Mouse (Mus musculus) midbrain, embryonic 11.5 days (tissue): ENCODE measurements around the gene Abca7. TPM values are rescaled to one million over a fixed set of nuclear protein-coding genes. Genes with fewer than 3 reads are reported as not detected.
A peak's percentile ranks its signal among the peaks of the same experiment; 100 is the strongest.

ENCODE experiments used
- ATAC-seq: fragments of 200-750 bp; cut with Nextera tagmentation; 2 replicates; pipeline ENCODE4 v1.8.0; 2017; ENCODE audit warnings: moderate TSS enrichment, moderate library complexity; ENCODE audit not compliant: low FRiP score
- DNase-seq: peaks from one replicate; pipeline ENCODE4 v3.0.0; 2015; ENCODE audit warnings: low spot score; ENCODE audit errors: missing footprints
- H3K27ac ChIP-seq: fragments of 300-500 bp; sonication (generic); 2 replicates; pipeline ENCODE4 v1.5.1; 2014; ENCODE audit warnings: low read depth, low read length
- H3K27me3 ChIP-seq: fragments of 300-500 bp; sonication (generic); 2 replicates; pipeline ENCODE4 v1.6.1; 2014; ENCODE audit warnings: mild to moderate bottlenecking, low read length, moderate library complexity, mixed read lengths; ENCODE audit not compliant: control insufficient read depth, insufficient read depth
- H3K36me3 ChIP-seq: fragments of 300-500 bp; sonication (generic); 2 replicates; pipeline ENCODE4 v1.6.1; 2014; ENCODE audit warnings: mild to moderate bottlenecking, low read length, moderate library complexity, mixed read lengths; ENCODE audit not compliant: control insufficient read depth, insufficient read depth
- H3K4me1 ChIP-seq: fragments of 300-500 bp; sonication (generic); 2 replicates; pipeline ENCODE4 v1.6.1; 2014; ENCODE audit warnings: low read length; ENCODE audit not compliant: control insufficient read depth, insufficient read depth
- H3K4me2 ChIP-seq: fragments of 300-500 bp; sonication (generic); 2 replicates; pipeline ENCODE4 v1.6.1; 2014; ENCODE audit warnings: mild to moderate bottlenecking, moderate library complexity
- H3K4me3 ChIP-seq: fragments of 300-500 bp; sonication (generic); 2 replicates; pipeline ENCODE4 v1.5.1; 2014; ENCODE audit warnings: low read depth, low read length
- H3K9ac ChIP-seq: fragments of 300-500 bp; sonication (generic); 2 replicates; pipeline ENCODE4 v1.6.1; 2014; ENCODE audit warnings: low read length
- H3K9me3 ChIP-seq: fragments of 300-500 bp; sonication (generic); 2 replicates; pipeline ENCODE4 v1.6.1; 2016; ENCODE audit warnings: low read length; ENCODE audit not compliant: control insufficient read depth
- WGBS: fragments of 180-500 bp; shearing (Covaris S2); extraction: QIAGEN DNeasy Blood & Tissue Kit; methylation state at CpG from one replicate; pipeline ENCODE4 v1.1.7; 2014; 5-methylcytosine and 5-hydroxymethylcytosine counted together
- polyA plus RNA-seq: library from polyadenylated mRNA; unstranded; fragments of >200 nt; fragmentation: Nextera tagmentation; extraction: Ambion mirVana; gene quantifications from 2 replicates; pipeline ENCODE4 v1.2.1, GENCODE M21; 2014

The Abca7 gene
- polyA plus RNA-seq, 1 experiment from 2014 or later = 2.9 TPM

DNA sequence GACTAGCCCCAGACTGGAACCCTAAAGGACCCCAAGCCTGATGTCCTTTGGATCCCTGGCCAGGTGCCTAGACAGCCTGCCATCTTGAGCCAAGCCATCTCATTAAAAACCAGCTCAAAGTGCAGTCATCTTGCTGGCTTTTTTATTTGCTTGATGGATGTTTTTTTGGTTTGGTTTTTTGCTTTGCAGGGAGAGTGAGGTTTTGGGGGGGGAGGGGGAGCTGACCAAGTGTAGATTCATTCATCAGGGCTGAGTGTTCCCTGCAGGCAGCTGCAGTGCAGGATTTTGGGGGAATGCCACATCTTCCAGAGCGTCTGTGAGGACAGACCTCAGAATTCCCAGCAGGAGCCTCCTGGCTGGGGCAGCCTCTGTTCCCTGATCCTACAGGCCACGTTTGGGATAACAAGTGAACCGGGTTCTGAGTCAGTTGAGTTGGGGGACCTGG is 27.1 kb upstream of the Abca7 start:
- H3K4me2 ChIP-seq = no peak overlapping the region
- peaks cover 16% of the 10 kb centered on the region for H3K36me3 ChIP-seq
- 24% methylated on average over 3 of the region's 3 CpGs for WGBS
- H3K9me3 ChIP-seq = no peaks in the 10 kb centered on the region
- peaks cover 23% of the 10 kb centered on the region for H3K27me3 ChIP-seq
- H3K4me1 ChIP-seq = peaks cover 4% of the 10 kb centered on the region; the same call in 1 of the 2 replicates
- H3K4me3 ChIP-seq = no peak overlapping the region
- DNase-seq (no peak), ATAC-seq (no peak)
- no peak overlapping the region for H3K27ac ChIP-seq
- H3K9ac ChIP-seq = no peak overlapping the region

DNA sequence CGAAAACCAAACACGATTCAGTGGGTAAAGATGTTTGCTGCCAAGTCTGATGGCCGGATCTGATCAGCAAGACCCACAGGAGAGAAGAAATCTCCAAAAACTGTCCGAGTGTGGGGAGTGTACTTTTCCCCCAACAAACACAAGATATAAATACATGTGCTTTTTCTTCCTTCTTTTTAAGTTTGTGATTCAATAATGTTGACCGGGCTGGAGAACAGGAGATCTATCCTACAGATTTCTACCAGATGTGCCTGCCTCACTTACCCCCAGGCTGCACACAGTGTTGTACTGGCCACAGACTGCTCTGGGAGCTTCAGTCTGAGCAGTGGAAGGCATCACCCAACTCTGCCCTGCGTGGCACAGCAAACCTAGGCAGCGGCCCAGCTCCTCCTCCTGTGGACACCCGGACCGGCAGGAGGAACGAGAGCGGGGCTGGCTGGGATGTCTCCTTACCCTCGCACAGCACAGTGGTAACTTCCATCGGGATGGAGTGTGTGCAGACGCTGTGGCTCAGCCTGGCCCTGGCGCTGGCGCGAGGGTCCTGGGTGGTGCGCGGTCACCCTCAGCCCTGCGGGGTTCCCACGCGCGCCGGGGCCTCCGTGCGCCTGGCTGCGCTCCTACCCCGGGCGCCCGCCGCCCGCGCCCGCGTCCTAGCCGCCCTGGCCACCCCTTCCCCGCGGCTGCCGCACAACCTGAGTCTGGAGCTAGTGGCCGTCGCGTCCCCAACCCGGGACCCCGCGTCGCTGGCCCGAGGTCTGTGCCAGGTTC is 25.7 kb upstream of the Abca7 start, which contains the start of gene Grin3b:
Grin3b (plus strand) TSS at position 301 of the 768 bp plus-strand sequence.
- Histone ChIP-seq H3K9me3 (no peaks in the 10 kb centered on the region), H3K4me2 (peak within 1 kb of the TSS; percentile 41), H3K27ac (no peak within 1 kb of the TSS), H3K4me1 (peaks cover 4% of the 10 kb centered on the region; the same call in 1 of the 2 replicates), H3K9ac (peak within 1 kb of the TSS; percentile 20; the same call in 1 of the 2 replicates), H3K36me3 (peaks cover 12% of the 10 kb centered on the region; the same call in 1 of the 2 replicates), H3K27me3 (peaks cover 23% of the 10 kb centered on the region), H3K4me3 (peak within 1 kb of the TSS; percentile 25)
- ATAC-seq (no peak), DNase-seq (peak; percentile 91)
- 8% methylated on average over 47 of the region's 47 CpGs for WGBS

GRCm38 (mm10) chr10:79971183-79971497 is 25.2 kb upstream of the Abca7 start:
- H3K4me1 ChIP-seq = peaks cover 4% of the 10 kb centered on the region; the same call in 1 of the 2 replicates
- ATAC-seq = no peak
- WGBS = 5% methylated on average over 21 of the region's 21 CpGs
- H3K4me3 ChIP-seq = peak overlapping the region; percentile 25
- peak overlapping the region; percentile 41 for H3K4me2 ChIP-seq
- DNase-seq = no peak
- peaks cover 12% of the 10 kb centered on the region; the same call in 1 of the 2 replicates for H3K36me3 ChIP-seq
- H3K27me3 ChIP-seq = peaks cover 23% of the 10 kb centered on the region
- no peaks in the 10 kb centered on the region for H3K9me3 ChIP-seq
- no peak overlapping the region for H3K27ac ChIP-seq
- peak overlapping the region; percentile 20; the same call in 1 of the 2 replicates for H3K9ac ChIP-seq

- WGBS = 74% methylated on average over 13 of the region's 14 CpGs
- H3K27ac ChIP-seq = no peak overlapping the region
- H3K4me3 ChIP-seq = no peak overlapping the region
- no peak for DNase-seq
- no peak for ATAC-seq
- H3K9me3 ChIP-seq = no peaks in the 10 kb centered on the region
- peaks cover 26% of the 10 kb centered on the region for H3K27me3 ChIP-seq
- no peak overlapping the region for H3K4me2 ChIP-seq
- H3K36me3 ChIP-seq = peaks cover 25% of the 10 kb centered on the region
- H3K9ac ChIP-seq = no peak overlapping the region
- peaks cover 4% of the 10 kb centered on the region; the same call in 1 of the 2 replicates for H3K4me1 ChIP-seq
These were observed 23.5 kb upstream of the Abca7 start for GRCm38 (mm10) chr10:79972831-79973230.

DNA sequence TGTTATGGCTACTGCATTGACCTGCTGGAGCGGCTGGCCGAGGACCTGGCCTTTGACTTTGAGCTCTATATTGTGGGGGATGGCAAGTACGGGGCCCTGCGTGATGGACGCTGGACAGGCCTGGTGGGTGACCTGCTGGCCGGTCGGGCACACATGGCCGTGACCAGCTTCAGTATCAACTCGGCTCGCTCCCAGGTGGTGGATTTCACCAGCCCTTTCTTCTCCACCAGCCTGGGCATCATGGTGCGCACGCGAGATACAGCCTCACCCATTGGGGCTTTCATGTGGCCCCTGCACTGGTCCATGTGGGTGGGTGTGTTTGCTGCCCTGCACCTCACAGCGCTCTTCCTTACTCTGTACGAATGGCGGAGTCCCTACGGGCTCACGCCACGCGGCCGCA is 22.2 kb upstream of the Abca7 start:
- Histone ChIP-seq H3K9me3 (no peaks in the 10 kb centered on the region), H3K27me3 (peaks cover 26% of the 10 kb centered on the region), H3K4me1 (peaks cover 4% of the 10 kb centered on the region; the same call in 1 of the 2 replicates), H3K27ac (no peak overlapping the region), H3K36me3 (peaks cover 33% of the 10 kb centered on the region), H3K4me2 (no peak overlapping the region), H3K4me3 (no peak overlapping the region), H3K9ac (no peak overlapping the region)
- no peak for DNase-seq
- no peak for ATAC-seq
- WGBS = 91% methylated on average over 21 of the region's 21 CpGs

DNA sequence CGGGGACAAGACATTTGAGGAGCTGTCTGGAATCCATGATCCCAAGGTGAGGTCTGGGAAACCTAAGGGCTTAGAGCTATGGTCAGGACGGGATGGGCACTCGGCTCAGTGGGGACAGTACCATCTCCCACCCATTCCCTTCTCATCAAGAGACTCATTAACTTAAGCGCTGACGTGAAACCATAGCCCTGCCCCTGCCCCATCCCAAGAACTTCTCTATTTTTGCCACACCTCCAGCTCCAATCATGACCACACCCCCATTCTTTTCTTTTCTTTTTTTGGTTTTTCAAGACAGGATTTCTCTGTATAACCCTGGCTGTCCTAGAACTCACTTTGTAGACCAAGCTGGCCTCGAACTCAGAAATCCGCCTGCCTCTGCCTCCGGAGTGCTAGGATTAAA is 21.6 kb upstream of the Abca7 start:
- no peak overlapping the region for H3K9ac ChIP-seq
- no peak for DNase-seq
- H3K36me3 ChIP-seq = peaks cover 34% of the 10 kb centered on the region
- no peak overlapping the region for H3K4me2 ChIP-seq
- 90% methylated on average over 8 of the region's 8 CpGs for WGBS
- no peak overlapping the region for H3K27ac ChIP-seq
- no peak overlapping the region for H3K4me3 ChIP-seq
- no peak for ATAC-seq
- H3K27me3 ChIP-seq = peaks cover 21% of the 10 kb centered on the region
- H3K4me1 ChIP-seq = peaks cover 4% of the 10 kb centered on the region; the same call in 1 of the 2 replicates
- no peaks in the 10 kb centered on the region for H3K9me3 ChIP-seq

DNA sequence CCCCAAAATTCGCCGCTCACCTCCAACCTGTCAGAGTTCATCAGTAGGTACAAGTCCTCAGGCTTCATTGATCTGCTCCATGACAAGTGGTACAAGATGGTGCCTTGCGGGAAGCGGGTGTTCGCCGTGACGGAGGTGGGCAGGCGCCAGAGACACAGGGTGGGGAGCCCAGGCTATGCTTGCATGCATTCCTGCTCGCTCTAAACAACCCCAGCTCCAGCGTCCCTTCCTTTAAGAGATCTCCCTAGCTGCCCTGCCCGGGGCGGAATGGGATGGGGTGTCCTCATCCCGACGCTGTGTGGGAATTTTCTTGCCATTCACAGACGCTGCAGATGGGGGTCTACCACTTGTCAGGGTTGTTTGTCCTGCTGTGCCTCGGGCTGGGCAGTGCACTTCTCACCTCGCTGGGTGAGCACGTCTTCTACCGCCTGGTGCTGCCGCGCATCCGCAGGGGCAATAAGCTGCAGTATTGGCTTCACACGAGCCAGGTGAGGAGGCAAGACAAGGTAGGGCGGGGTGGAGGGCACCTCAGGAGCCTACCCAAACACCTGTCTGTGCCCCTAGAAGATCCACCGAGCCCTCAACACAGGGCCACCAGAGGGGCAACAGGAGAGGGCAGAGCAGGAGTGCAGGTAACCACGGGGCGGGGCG is 20.1 kb upstream of the Abca7 start:
- no peak for ATAC-seq
- peak; percentile 70 for DNase-seq
- Histone ChIP-seq H3K4me3 (no peak overlapping the region), H3K9me3 (no peaks in the 10 kb centered on the region), H3K9ac (no peak overlapping the region), H3K4me1 (peaks cover under 1% of the 10 kb centered on the region; the same call in 1 of the 2 replicates), H3K27ac (no peak overlapping the region), H3K27me3 (peaks cover 11% of the 10 kb centered on the region), H3K4me2 (no peak overlapping the region), H3K36me3 (peaks cover 34% of the 10 kb centered on the region)
- 85% methylated on average over 28 of the region's 28 CpGs for WGBS

GRCm38 (mm10) chr10:79976722-79977107 is 19.6 kb upstream of the Abca7 start:
- H3K27ac ChIP-seq = no peak overlapping the region
- no peak overlapping the region for H3K9ac ChIP-seq
- ATAC-seq (no peak), DNase-seq (peak; percentile 61)
- no peaks in the 10 kb centered on the region for H3K4me1 ChIP-seq
- no peaks in the 10 kb centered on the region for H3K9me3 ChIP-seq
- H3K27me3 ChIP-seq = peaks cover 6% of the 10 kb centered on the region; the same call in 1 of the 2 replicates
- H3K4me2 ChIP-seq = no peak overlapping the region
- H3K36me3 ChIP-seq = peaks cover 34% of the 10 kb centered on the region
- no peak overlapping the region for H3K4me3 ChIP-seq
- WGBS = 68% methylated on average over 36 of the region's 36 CpGs

DNA sequence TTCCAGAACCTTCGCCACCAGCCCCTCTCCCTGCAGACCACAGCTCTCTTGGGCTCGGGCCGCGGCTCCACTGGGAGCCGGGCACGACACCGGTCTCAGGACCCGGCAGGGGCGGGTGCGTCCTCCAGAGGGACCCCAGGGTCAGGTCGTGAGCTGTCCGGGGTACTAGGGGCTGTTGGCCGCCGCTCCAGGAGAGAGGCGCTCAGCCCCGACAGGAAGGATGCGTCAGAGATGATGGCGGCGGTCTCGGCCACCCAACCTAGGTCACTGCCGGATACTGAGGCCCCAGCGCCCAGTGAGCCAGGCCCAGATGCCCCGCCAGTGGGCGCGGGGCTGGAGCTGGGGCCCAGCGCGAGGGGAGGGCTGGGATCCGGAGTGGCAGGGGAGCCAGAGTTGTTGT is 19.0 kb upstream of the Abca7 start:
- peaks cover under 1% of the 10 kb centered on the region; the same call in 1 of the 2 replicates for H3K4me1 ChIP-seq
- no peak for ATAC-seq
- no peak overlapping the region for H3K9ac ChIP-seq
- H3K9me3 ChIP-seq = no peaks in the 10 kb centered on the region
- 80% methylated on average over 28 of the region's 28 CpGs for WGBS
- H3K4me2 ChIP-seq = no peak overlapping the region
- peaks cover 2% of the 10 kb centered on the region; the same call in 1 of the 2 replicates for H3K27me3 ChIP-seq
- DNase-seq = no peak
- H3K27ac ChIP-seq = no peak overlapping the region
- no peak overlapping the region for H3K4me3 ChIP-seq
- peaks cover 34% of the 10 kb centered on the region for H3K36me3 ChIP-seq
